Mouse (Mus musculus): Measurements from ENCODE around the gene Clec16a.

- TF ChIP-seq CTCF (IDR thresholded peaks at IDR 0.05; ENCODE audit: borderline replicate concordance, insufficient read depth, low read length): no peak
- 0 out of 2 replicates have a peak, but pooled peaks have one; percentile 9 for TF ChIP-seq POLR2A (IDR thresholded peaks at IDR 0.05; ENCODE audit: low read depth, low read length)
These were observed 75.9 kb downstream of the Clec16a start for GRCm38 (mm10) chr16:10620961-10621614.
